Mouse (Mus musculus): Measurements from ENCODE around the gene Esyt2. TPM values are rescaled to one million over a fixed set of nuclear protein-coding genes. Genes with fewer than 3 reads are reported as not detected.
A peak's percentile ranks its signal among the peaks of the same experiment; 100 is the strongest.

Gene Esyt2
- 15.6 and 15.8 TPM in 2 replicates for polyA plus RNA-seq (2015; fragmentation: Nextera tagmentation; extraction: Ambion mirVana)

DNA sequence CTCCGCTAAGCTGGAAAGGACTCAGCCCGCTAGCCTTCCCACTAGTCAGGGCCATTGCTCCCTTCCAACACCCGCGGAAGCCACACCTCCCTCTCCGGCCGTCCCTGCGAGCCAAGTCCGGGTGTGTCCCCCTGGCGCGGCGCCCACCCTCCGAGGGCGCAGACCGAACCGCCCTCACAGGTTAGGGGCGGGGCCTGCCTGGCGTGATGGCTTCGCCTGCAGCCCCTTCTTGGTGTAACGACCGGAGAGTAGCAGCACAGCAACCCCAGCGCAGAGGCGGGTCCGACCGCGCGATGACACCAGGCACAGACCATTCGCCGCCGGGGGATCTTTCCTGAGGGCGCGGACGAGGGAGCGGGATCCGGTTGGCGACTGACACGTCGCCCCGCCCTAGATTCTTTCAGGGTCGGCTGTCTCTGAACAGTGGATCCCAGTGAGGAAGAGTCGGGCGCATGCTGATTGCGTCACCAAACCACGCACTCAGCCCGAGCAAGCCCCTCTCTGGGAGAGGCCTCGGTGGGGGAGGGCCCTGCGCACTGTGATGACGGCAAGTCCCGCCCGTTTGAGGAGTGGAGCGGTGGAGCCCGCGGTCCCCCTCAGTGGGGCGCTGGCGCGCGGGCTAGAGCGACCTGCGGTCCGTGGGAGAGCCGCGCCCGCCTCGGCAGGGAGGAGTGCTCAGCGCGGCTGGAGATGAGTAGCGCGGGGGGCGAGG, at the start of gene Esyt2:
Esyt2 (plus strand) TSS at position 544 of the 712 bp plus-strand sequence.
- Histone ChIP-seq H3K9me3 (no peaks in the 10 kb centered on the region), H3K36me3 (no peaks in the 10 kb centered on the region), H3K27ac (peak within 1 kb of the TSS; percentile 95), H3K27me3 (no peaks in the 10 kb centered on the region), H3K4me1 (peaks cover 14% of the 10 kb centered on the region), H3K4me3 (peak within 1 kb of the TSS; percentile 95), H3K4me2 (replicated peaks) (peak within 1 kb of the TSS; percentile 99), H3K9ac (peak within 1 kb of the TSS; percentile 93)
- ATAC-seq (ENCODE audit: low FRiP score, low read depth): peak; percentile 97
- WGBS: under 1% methylated on average over 59 of the region's 68 CpGs

DNA sequence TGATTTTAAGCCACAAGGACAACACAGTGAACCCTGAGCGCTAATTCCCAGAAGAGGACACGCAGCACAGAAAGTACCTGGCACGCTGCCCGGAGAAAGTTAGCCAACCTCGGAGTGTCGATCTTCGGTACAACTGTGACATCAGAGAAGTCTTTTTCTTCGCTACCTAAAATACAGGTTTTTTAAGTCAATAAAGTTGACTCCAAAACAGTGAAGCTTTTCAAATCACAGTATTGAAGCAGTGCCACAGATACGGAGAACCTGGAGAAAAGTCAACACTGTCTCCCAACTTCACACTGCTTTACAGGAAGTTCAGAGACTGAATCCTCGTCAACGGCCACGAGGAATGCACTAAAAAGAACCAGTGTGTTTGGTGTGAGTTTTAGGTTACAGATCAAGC, 49.4 kb upstream of the Esyt2 start:
- Histone ChIP-seq H3K4me2 (replicated peaks) (no peak overlapping the region), H3K9ac (no peak overlapping the region), H3K36me3 (peaks cover 18% of the 10 kb centered on the region), H3K4me1 (0 out of 2 replicates have a peak, but pooled peaks cover 3% of the 10 kb centered on the region), H3K27ac (no peak overlapping the region), H3K4me3 (no peak overlapping the region), H3K27me3 (no peaks in the 10 kb centered on the region), H3K9me3 (no peaks in the 10 kb centered on the region)
- WGBS: 63% methylated on average over 12 of the region's 12 CpGs
- no peak for ATAC-seq (ENCODE audit: low FRiP score, low read depth)

DNA sequence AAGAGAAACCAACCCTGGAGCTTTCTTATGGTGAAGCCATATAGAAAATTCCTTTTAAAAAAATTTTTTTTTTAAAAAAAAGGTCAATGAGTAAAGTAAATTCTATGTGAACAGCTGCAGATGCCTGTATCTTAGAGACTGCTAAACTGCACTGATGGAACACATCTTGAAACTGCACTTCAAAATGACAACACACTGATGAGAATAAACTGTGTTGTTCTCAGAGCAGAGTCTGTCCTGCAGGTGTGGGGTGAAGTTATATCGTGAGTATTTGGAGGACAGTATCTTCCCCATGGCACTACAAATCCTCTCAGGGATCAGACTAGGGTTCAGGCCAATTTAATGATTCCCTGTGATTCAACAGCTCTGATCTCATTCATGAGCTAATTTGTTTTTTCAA, 48.9 kb upstream of the Esyt2 start:
- no peaks in the 10 kb centered on the region for H3K27me3 ChIP-seq
- peaks cover 15% of the 10 kb centered on the region for H3K36me3 ChIP-seq
- no peaks in the 10 kb centered on the region for H3K9me3 ChIP-seq
- H3K4me2 ChIP-seq (replicated peaks): no peak overlapping the region
- H3K4me3 ChIP-seq: no peak overlapping the region
- H3K4me1 ChIP-seq: 0 out of 2 replicates have a peak, but pooled peaks cover 3% of the 10 kb centered on the region
- no peak overlapping the region for H3K27ac ChIP-seq
- no peak overlapping the region for H3K9ac ChIP-seq
- ATAC-seq (ENCODE audit: low FRiP score, low read depth): no peak
- WGBS: 74% methylated on average over 1 of the region's 1 CpGs

DNA sequence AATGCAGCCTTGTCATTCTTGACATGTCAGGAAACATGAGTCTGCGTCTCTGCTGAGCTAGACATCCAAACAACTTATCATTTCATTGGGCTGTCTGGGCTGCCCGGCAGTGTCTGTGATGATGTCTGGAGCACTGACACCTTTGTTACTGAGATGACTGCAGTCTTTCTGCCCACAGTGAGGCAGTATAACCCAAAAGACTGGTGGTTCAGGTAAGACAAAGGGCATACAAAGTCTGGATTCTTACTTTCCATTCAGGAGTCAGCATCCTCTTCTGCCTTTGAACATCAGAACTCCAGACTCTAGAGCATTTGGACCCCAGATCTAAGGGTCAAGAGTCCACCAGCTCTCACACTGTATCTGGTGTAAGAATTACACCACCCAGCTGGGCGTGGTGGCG, 45.6 kb upstream of the Esyt2 start:
- WGBS: 79% methylated on average over 4 of the region's 4 CpGs
- H3K9ac ChIP-seq: no peak overlapping the region
- H3K4me2 ChIP-seq (replicated peaks): no peak overlapping the region
- H3K9me3 ChIP-seq: no peaks in the 10 kb centered on the region
- peaks cover 11% of the 10 kb centered on the region for H3K36me3 ChIP-seq
- no peak overlapping the region for H3K27ac ChIP-seq
- H3K4me1 ChIP-seq: 0 out of 2 replicates have a peak, but pooled peaks cover 3% of the 10 kb centered on the region
- no peak overlapping the region for H3K4me3 ChIP-seq
- ATAC-seq (ENCODE audit: low FRiP score, low read depth): no peak
- H3K27me3 ChIP-seq: no peaks in the 10 kb centered on the region

DNA sequence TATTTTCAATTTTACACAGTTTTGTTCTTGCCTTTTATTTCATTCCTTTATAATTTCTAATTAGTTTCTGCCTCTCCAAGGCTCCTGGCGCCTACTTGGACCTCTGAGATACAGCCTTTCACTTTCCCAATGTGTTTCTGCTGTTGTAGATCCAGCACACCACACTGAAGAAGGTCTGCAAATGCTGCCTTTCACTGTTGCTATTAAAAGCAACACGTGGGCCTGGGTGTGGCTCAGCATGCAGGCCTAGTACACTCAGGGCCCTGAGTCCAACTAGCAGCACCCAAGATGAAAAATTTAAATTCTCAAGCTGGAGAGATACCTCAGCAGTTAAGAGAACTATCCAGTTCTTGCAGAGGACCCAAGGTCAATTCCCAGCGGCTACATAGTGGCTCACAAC, 44.3 kb upstream of the Esyt2 start:
- Histone ChIP-seq H3K27ac (no peak overlapping the region), H3K9ac (no peak overlapping the region), H3K4me1 (0 out of 2 replicates have a peak, but pooled peaks cover 2% of the 10 kb centered on the region), H3K36me3 (peaks cover 22% of the 10 kb centered on the region), H3K27me3 (no peaks in the 10 kb centered on the region), H3K4me2 (replicated peaks) (no peak overlapping the region), H3K9me3 (no peaks in the 10 kb centered on the region), H3K4me3 (no peak overlapping the region)
- ATAC-seq (ENCODE audit: low FRiP score, low read depth): no peak
- 83% methylated on average over 3 of the region's 3 CpGs for WGBS

DNA sequence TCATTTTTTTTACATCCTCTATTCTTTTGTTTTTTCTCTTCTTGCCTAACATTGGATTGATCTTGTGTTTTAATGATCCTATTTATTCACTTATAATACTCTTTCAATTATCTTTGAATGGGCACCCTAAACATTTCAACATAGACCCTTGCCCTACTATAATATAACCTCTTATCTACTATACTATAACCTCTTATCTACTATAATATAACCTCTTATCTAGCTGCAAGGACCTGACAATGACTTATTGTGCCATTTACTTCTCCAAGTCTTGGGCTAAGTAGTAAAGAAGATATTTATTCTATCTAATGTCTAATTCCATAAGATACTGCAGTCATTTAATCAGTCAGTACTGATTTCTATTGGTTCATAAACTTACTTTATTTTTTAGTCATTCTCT, 42.6 kb upstream of the Esyt2 start:
- Histone ChIP-seq H3K27me3 (no peaks in the 10 kb centered on the region), H3K4me1 (no peaks in the 10 kb centered on the region), H3K9me3 (no peaks in the 10 kb centered on the region), H3K9ac (no peak overlapping the region), H3K4me2 (replicated peaks) (no peak overlapping the region), H3K36me3 (peaks cover 35% of the 10 kb centered on the region), H3K27ac (no peak overlapping the region), H3K4me3 (no peak overlapping the region)
- no peak for ATAC-seq (ENCODE audit: low FRiP score, low read depth)

DNA sequence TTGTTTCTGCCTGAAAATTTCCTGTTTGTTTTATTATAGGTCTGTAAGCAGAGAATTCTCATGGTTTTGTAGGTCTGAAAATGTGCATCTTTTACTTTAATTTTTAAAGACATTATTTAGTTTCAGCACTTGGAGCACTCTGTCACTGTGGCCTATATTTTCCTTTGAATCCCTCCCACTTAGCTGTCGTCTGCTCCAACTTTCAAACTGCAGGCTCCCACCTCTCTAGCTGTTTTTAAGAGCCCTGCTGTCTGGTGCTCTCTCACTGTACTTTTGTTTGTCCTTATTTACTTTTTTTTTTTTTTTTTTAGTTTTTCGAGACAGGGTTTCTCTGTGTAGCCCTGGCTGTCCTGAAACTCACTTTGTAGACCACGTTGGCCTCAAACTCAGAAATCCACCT, 42.2 kb upstream of the Esyt2 start:
- 80% methylated on average over 3 of the region's 3 CpGs for WGBS
- H3K4me3 ChIP-seq: no peak overlapping the region
- ATAC-seq (ENCODE audit: low FRiP score, low read depth): no peak
- H3K36me3 ChIP-seq: peaks cover 38% of the 10 kb centered on the region
- H3K9me3 ChIP-seq: no peaks in the 10 kb centered on the region
- H3K4me1 ChIP-seq: no peaks in the 10 kb centered on the region
- H3K27me3 ChIP-seq: no peaks in the 10 kb centered on the region
- H3K9ac ChIP-seq: no peak overlapping the region
- H3K4me2 ChIP-seq (replicated peaks): no peak overlapping the region
- H3K27ac ChIP-seq: no peak overlapping the region

DNA sequence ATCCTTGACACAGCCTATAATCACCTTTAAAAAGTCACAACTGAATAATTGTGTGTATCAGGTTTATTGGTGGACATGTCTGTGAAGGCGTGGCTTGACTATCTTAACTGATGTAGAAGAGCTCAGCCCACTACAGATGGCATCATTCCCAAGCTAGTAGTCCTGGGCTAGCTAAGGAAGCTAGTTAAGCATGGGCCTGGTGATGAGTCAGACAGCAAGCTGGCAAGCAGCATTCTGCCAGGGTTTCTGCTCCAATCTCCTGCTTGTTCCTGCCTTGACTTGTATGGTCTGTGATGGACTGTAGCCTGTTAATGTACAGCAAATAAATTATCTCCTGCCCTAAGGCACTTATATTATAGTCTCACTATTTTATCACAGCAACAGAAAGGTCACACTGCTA, 36.4 kb upstream of the Esyt2 start:
- WGBS: 84% methylated on average over 1 of the region's 1 CpGs
- Histone ChIP-seq H3K9ac (no peak overlapping the region), H3K36me3 (peaks cover 69% of the 10 kb centered on the region), H3K27ac (no peak overlapping the region), H3K4me1 (no peaks in the 10 kb centered on the region), H3K27me3 (no peaks in the 10 kb centered on the region), H3K9me3 (no peaks in the 10 kb centered on the region), H3K4me2 (replicated peaks) (no peak overlapping the region), H3K4me3 (no peak overlapping the region)
- no peak for ATAC-seq (ENCODE audit: low FRiP score, low read depth)

DNA sequence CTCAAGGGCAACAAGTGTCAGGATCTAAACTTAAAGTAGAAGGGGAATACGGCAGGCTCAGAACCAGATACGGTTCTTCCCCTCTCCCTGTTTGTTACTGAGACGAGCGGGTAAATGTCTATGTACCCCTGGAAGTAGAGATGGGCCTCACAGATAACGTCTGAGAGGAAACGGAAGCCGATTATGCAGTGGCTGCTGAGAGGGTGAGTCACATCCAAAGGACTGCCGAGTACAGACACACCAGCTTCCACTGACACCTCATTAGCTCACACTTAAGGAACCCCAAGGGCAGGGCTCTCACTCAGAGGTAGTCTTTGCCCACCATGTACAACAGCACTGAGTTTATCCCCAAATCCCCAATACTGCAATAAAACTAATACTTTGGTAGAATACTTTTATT, 26.3 kb upstream of the Esyt2 start:
- Histone ChIP-seq H3K4me1 (no peaks in the 10 kb centered on the region), H3K36me3 (peaks cover 33% of the 10 kb centered on the region), H3K27me3 (no peaks in the 10 kb centered on the region), H3K4me3 (no peak overlapping the region), H3K9ac (no peak overlapping the region), H3K4me2 (replicated peaks) (no peak overlapping the region), H3K27ac (no peak overlapping the region), H3K9me3 (no peaks in the 10 kb centered on the region)
- WGBS: 67% methylated on average over 8 of the region's 8 CpGs
- ATAC-seq (ENCODE audit: low FRiP score, low read depth): no peak

DNA sequence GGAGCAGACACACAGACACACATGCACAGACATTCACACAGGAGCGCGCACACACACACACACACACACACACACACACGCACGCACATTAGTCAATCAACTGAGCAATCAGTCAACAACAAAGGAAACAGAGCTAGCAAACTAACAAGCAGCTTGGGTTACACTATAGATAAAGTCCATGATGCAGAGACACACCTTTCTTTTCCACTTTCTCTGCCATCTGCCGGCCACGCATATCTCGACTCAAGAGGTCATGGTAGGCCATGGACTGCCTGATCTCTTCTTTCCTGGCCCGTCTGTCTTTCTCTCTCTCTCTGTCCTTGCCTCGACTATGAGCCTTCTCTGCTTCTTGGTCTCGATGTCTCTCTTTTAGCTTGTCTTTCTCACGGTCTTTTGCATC, 25.4 kb upstream of the Esyt2 start:
- WGBS: 91% methylated on average over 11 of the region's 11 CpGs
- no peaks in the 10 kb centered on the region for H3K27me3 ChIP-seq
- no peak overlapping the region for H3K27ac ChIP-seq
- no peak overlapping the region for H3K4me2 ChIP-seq (replicated peaks)
- H3K4me1 ChIP-seq: no peaks in the 10 kb centered on the region
- ATAC-seq (ENCODE audit: low FRiP score, low read depth): no peak
- H3K9ac ChIP-seq: no peak overlapping the region
- H3K4me3 ChIP-seq: no peak overlapping the region
- no peaks in the 10 kb centered on the region for H3K9me3 ChIP-seq
- peaks cover 33% of the 10 kb centered on the region for H3K36me3 ChIP-seq

DNA sequence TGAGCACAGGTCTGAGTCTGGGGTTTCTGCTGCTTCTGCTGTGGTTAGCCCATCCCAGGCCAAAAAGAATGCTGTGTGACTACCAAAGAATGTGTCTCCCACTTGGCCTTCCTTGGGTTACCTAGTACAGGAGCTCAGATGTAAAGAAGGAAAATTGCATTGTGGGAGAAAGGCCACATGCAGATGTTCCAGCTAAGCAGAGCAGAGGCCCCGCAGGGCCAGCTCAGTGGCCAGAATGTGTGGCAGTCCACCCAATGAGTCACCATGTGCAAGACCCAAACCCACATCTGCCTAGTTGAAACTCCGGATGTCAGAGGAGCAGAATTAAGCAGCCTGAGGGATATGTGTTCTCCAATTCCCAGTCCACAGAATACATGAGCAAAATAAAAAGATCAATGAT, 22.7 kb upstream of the Esyt2 start:
- no peak for ATAC-seq (ENCODE audit: low FRiP score, low read depth)
- Histone ChIP-seq H3K27me3 (no peaks in the 10 kb centered on the region), H3K27ac (no peak overlapping the region), H3K4me1 (0 out of 2 replicates have a peak, but pooled peaks cover 7% of the 10 kb centered on the region), H3K36me3 (peaks cover 24% of the 10 kb centered on the region), H3K9me3 (no peaks in the 10 kb centered on the region), H3K9ac (no peak overlapping the region), H3K4me3 (no peak overlapping the region), H3K4me2 (replicated peaks) (no peak overlapping the region)
- 78% methylated on average over 2 of the region's 2 CpGs for WGBS

DNA sequence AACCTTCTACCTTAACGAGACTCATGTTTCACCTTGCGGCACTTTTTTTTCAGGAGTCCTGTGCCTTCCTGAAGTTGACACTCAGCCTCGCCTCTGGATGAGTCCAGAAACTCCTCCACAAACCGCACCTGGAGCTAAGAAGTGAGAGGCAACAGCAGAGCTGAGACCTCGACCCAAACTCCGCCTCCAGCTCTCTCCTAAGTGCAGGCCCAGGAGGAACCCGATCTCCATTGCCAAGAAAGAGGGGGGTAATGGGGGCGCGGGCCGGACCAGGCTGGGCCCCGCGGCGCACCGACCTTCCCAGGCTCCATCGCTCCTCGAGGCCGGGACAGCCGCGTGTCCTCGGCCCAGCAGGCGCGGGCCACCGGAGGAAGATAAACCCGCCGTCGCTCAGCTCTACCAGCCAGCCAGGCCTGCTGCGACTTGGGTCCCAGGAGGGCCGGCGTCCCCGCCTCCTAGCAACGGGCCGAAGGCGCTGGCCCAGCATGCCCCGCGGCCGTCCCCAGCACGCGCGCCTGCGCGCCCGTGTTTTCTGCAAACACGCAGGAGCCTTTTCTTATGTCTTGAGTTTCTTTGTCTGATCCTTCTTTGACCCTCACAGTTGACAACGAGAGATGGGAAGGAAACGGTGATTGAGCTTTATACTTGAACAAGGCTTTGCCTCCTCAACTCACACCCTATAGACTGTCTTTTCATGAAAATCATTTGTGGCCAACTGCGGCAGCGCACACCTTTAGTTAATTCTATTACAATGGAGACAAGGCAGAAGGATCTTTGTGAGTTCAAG, 18.2 kb upstream of the Esyt2 start, which contains the start of gene Wdr60:
Wdr60 (minus strand) TSS at position 468 of the 787 bp plus-strand sequence.
- Histone ChIP-seq H3K9ac (peak within 1 kb of the TSS; percentile 79), H3K27me3 (no peaks in the 10 kb centered on the region), H3K36me3 (no peaks in the 10 kb centered on the region), H3K4me3 (peak within 1 kb of the TSS; percentile 65), H3K27ac (peak within 1 kb of the TSS; percentile 82), H3K4me1 (0 out of 2 replicates have a peak, but pooled peaks cover 7% of the 10 kb centered on the region), H3K4me2 (replicated peaks) (peak within 1 kb of the TSS; percentile 68), H3K9me3 (no peaks in the 10 kb centered on the region)
- peak; percentile 98 for ATAC-seq (ENCODE audit: low FRiP score, low read depth)
- WGBS: 3% methylated on average over 47 of the region's 47 CpGs
